Mouse (Mus musculus): ENCODE results near the gene Hras.

The Hras gene

GRCm38 (mm10) chr7:141193948-141194347, at the start of gene Hras, which contains the start of gene Lrrc56:
Gene Hras, minus strand, starts transcription at chr7:141194005.
Gene Lrrc56, plus strand, starts transcription at chr7:141194157.
- DNase-seq = peak; percentile 99

GRCm38 (mm10) chr7:141231551-141231950, 37.7 kb upstream of the Hras start:
- no peak for DNase-seq

- DNase-seq = no peak
Observed at GRCm38 (mm10) chr7:141231111-141231510, 37.3 kb upstream of the Hras start.

- no peak for DNase-seq
Observed at GRCm38 (mm10) chr7:141230570-141230969, 36.8 kb upstream of the Hras start.

DNA sequence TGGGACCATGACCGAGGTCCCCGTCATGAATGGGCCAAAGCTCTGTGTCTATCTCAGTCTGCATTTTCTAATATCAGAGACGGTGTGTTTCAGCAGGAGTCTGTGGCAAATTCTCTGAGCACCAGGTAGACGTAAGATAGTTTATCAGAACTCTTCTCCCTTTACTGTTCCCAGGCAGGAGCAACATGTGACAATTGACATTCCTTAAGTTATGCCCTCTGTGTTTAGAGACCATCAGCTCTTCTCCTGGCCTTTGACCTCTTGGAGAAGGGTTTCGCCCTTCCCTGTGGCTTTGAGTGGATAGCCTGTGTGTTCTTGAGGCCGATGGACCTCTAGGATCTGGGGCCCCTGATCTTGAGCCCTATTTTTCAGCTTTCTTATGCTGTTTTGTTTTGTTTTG, 35.9 kb upstream of the Hras start:
- no peak for DNase-seq

DNA sequence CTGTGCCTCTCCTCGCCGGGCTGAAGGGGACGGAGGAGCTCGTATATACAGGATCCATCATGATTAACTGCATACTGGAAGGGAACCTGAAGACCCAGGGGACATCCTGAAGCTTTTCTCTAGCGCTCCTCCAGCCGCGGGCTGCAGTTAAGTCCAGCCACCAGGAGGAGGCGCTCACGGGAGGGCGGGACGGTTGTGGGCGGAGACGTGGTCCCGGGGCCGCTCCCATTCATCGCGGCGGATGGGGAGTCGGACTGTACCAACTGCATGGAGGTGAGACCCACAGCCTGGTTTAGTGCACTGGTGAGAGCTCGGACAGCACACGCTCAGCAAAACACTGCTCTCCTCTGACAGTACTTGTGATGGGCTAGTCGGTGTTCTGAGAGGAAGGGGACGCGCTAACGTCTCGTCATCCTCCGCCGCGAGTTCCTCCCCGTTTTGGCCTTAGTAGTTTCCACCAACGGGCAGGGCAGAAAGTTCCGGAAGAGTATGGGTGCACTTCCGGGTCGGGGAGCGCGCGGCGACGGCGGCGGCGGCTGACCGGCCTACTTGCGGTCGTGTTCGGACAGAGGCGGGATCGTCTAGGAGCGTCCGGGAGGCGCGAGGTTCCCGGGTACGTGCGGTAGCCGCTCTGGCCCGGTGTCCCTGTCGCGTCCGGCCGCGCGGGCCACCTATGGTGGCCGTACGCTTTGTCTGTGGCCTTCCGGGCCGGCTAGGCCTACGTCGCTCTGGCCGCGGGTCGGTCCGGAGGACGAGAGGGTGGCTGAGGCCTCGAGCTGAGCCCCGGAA, 34.7 kb upstream of the Hras start, which contains the start of gene Phrf1:
TSS of gene Phrf1 (plus strand) at position 506 of the 789 bp plus-strand sequence.
- peak; percentile 94 for DNase-seq

DNA sequence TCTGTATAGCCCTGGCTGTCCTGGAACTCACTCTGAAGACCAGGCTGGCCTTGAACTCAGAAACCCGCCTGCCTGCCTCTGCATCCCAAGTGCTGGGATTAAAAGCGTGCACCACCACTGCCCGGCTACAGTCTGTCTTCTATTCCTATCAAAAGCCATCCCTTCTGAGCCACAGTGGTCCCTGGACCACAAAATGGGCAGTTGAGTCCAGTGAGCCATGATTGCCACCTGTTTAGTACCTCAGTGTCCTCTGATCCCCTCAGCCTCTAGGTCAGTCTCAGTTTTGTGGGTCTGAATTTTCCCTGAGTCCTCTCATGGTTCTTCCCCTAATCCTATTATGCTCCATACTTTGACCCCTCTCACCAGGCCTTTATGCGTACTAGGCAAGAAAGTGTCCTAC, 34.0 kb upstream of the Hras start:
- no peak for DNase-seq

GRCm38 (mm10) chr7:141226535-141226934, 32.7 kb upstream of the Hras start:
- no peak for DNase-seq

- DNase-seq = no peak
Observed at GRCm38 (mm10) chr7:141222696-141223215, 29.0 kb upstream of the Hras start.

- no peak for DNase-seq
Observed at GRCm38 (mm10) chr7:141222126-141222467, 28.3 kb upstream of the Hras start.

GRCm38 (mm10) chr7:141221249-141222125, 27.7 kb upstream of the Hras start:
- peak; percentile 94 for DNase-seq

DNA sequence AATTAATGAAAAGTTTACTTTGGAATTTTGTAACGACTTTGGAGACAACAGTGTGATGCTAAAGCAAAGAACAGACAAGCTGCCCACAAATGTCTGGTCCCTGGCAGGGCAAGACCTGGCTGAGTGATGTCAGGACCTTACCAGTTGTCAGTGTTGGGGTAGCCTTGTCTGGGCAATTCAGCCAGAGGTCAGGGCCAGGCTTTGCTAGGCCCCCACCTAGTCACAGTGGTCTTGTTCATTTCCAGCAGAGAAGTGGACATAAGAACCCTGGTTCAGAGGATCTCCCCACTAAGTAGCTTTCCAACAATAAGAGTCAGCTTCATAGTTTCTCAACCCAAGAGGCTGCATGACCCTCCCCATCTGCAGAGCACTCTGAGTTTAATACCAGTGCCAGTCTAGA, 26.6 kb upstream of the Hras start:
- no peak for DNase-seq

GRCm38 (mm10) chr7:141219558-141220099, 25.8 kb upstream of the Hras start:
- no peak for DNase-seq

DNA sequence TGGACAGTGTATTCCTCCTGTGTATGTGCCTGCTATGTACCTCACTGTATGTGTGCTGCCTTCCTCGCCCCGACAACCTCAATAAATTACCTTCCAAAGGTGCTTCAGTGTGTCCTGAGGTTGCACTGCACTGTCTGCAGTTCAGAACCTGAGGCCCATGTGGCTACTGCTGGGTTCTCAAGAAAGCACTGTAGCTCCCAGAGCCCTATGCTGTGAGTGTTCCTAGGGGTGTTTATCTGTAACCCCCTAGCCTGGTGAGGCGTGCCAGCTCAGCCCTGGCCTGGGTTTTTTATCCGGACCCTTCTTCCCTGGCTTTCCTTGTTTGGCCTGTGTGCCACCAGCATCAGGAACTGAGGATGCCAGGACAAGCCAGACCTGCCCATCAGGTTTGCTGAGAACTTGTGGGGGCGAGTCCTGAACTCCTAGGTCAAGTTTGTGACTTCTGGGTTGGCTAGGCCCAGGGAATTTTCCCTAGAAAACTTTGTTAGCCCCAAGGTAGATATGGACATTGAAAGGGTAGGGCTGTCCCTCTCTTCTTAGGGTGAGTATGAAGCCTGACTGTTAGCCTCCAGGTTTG, 24.8 kb upstream of the Hras start:
- no peak for DNase-seq

GRCm38 (mm10) chr7:141218141-141218540, 24.3 kb upstream of the Hras start:
- no peak for DNase-seq

GRCm38 (mm10) chr7:141217343-141218013, 23.7 kb upstream of the Hras start:
- DNase-seq = no peak

- no peak for DNase-seq
Observed at GRCm38 (mm10) chr7:141216894-141217293, 23.1 kb upstream of the Hras start.

DNA sequence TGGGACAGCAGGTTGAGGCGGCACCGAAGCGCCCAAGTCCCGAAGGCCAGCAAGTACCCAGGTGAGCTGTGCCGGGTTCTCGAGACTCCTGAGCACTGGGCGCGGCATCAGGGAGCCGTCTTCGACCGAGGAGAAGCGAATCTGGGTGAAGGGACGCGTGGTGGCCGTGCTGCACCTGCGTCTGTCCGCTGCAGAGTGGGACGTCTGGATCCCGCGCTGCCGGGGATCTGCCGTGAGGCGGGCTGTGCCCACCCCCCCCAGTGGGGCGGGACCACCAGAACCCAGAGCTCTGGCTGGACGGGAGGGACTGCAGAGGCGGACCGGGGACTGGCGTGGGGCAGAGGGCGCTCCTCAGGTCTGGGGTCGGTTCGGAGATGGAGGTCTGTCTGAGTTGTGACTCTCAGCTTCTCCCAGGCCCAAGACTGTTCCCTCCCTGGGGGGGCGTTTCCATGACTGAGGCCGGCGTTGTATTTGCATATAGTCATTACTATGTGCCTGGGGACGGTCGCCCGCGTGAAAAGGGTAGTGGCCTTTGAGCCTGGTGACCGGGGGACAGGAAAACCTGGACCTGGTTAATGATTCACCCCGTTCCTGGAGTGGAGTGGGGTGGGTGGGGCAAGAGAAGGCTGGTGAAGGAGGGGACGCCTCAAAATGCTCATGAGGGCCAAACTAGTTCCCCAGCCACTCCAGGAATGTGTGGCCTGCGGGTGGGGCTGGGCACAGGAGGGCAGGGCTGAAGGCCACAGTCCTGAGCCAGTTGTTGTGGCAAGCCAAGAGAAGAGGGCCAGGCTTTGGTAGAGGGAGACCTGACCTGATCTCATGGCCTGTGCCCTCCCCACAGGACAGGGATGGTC, 22.3 kb upstream of the Hras start:
- peak; percentile 65 for DNase-seq

DNA sequence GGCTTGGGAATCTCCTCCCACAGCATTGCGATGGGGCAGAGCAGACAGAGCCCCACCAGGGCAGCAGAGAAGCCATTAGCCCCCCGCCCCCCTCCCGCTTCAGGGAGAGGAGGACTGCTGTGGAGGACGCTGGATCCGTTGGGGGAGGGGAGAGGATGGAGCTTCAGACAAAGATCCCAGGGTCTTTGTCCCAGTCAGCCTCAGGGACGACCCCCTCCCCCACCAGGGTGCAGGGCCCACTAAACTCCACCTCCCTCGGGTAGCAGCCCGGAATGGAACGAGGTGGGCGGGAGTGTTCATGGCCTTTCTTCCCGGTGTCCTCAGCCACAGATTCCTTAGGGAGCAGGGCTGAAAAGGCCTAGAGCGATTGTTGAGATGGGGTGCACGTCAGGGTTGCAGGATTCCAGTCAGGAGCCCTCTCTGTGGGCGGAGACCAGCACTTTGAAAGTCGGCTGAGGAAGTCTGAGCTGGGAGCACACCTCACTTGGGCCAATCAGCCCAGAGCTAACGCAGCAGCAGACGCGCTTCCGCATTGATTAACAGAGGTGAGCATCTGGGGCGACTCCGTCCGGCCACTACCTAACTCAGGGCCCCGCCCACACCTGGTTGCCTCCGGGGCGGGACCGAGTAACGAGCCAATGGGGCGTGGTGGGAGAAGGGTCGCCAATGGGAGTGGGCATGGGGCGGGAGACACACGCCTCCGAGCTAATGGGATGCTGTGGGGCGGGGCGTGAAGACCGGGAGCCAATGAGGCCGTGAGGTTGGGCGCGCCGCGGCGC, 21.5 kb upstream of the Hras start, which contains the start of gene Rassf7:
TSS of gene Rassf7 (plus strand) at position 760 of the 779 bp plus-strand sequence.
- DNase-seq = peak; percentile 98

DNA sequence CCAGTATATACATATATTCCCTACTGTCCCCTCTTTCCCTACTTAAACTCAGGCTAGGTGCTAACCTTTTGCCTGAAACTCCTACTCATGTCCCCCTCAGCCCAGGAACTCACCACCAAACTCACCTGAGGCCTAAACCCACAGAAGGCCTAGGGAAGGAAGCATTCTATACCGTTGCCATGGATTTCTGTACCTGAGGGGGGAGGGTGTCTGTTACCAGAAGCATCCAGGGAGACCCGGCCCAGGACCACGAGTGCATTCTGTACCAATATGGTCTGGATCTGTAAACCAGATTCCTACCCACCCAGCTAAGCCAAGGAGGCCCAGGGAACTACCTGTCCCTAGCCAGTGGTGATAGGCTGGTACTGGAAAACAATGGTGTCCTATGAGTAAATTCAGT, 20.5 kb upstream of the Hras start:
- DNase-seq = no peak

Data from thymus, postnatal 14 days (tissue).